ENCODE assay signal across 9 mouse cellular contexts in genomic region chr2:32740916-32741272, GRCm38 (mm10). TPM values are rescaled to one million over a fixed set of nuclear protein-coding genes. Genes with fewer than 3 reads are reported as not detected.
DNase-seq lines count a peak whose midpoint lies in the region; ATAC-seq and TF ChIP-seq lines count a peak whose summit lies in the region.
"Had no signal": no experiment of that assay in that cellular context is flagged by ENCODE, and none has a peak within 500 bp of the region (broad histone marks: within the 10 kb centered on the region; RNA-seq: fewer than 3 reads in every experiment).

TSS of gene 6330409D20Rik (minus strand) at chr2:32741016.

- peak within 1 kb of the TSS; percentile 59 for H3K4me2 ChIP-seq in liver, embryonic 15.5 days

- no peak for TF ChIP-seq POLR2A in heart, adult 2 months (IDR thresholded peaks at IDR 0.05; ENCODE audit: insufficient read depth, low read depth, low read length)
- no peak for TF ChIP-seq POLR2A in testis, adult 2 months (IDR thresholded peaks at IDR 0.05; ENCODE audit: control insufficient read depth, low read depth, low read length)

- H3K79me2 ChIP-seq in heart, adult 2 months (replicated peaks; ENCODE audit: control insufficient read depth, insufficient read depth, low read length) = peaks cover 5% of the 10 kb centered on the region

- peak within 1 kb of the TSS; percentile 38 for H3K27ac ChIP-seq in heart, adult 2 months
- no peak within 1 kb of the TSS for H3K27ac ChIP-seq in testis, adult 2 months (ENCODE audit: control insufficient read depth, insufficient read depth, low read depth, low read length)
- no peak within 1 kb of the TSS for H3K27ac ChIP-seq in liver, embryonic 15.5 days (replicated peaks)

- intact Hi-C loops in heart, adult 2 months (cut with DNase I) = loop anchor here (2.0 kb wide), 1 partner anchor 14 kb away; no protein-coding TSS in a partner anchor
- intact Hi-C loops in heart, postnatal 14 days (cut with DNase I) = no loop called here

- no peak for TF ChIP-seq EP300 in heart, adult 2 months (IDR thresholded peaks at IDR 0.05; ENCODE audit: insufficient read depth, low read depth, low read length)

- peaks cover 6% of the 10 kb centered on the region; the same call in 1 of the 2 replicates for H3K36me3 ChIP-seq in heart, adult 2 months (ENCODE audit: control insufficient read depth, insufficient read depth, low read length)
- H3K36me3 ChIP-seq in testis, adult 2 months (ENCODE audit: control insufficient read depth, insufficient read depth, low read length) = no peaks in the 10 kb centered on the region
- H3K36me3 ChIP-seq in liver, embryonic 15.5 days (replicated peaks) = 0 out of 2 replicates have a peak, but pooled peaks cover 2% of the 10 kb centered on the region

- peaks cover 7% of the 10 kb centered on the region for H3K4me1 ChIP-seq in heart, adult 2 months (ENCODE audit: control insufficient read depth, insufficient read depth, low read length)
- H3K4me1 ChIP-seq in testis, adult 2 months (ENCODE audit: control insufficient read depth, insufficient read depth, low read length) = peaks cover 16% of the 10 kb centered on the region
- H3K4me1 ChIP-seq in liver, embryonic 15.5 days (replicated peaks) = peaks cover 15% of the 10 kb centered on the region

- peaks cover 2% of the 10 kb centered on the region; the same call in 1 of the 2 replicates for H3K27me3 ChIP-seq in heart, adult 2 months (ENCODE audit: control insufficient read depth, insufficient read depth, low read length)
- H3K27me3 ChIP-seq in testis, adult 2 months (ENCODE audit: control insufficient read depth, insufficient read depth, low read length) = no peaks in the 10 kb centered on the region
- peaks cover 21% of the 10 kb centered on the region for H3K27me3 ChIP-seq in liver, embryonic 15.5 days

- 24% methylated on average over 11 of the region's 11 CpGs for WGBS in heart, adult 2 months
- WGBS in liver, embryonic 15.5 days (ENCODE audit: insufficient replicate concordance) = 29% methylated on average over 11 of the region's 11 CpGs

- no peaks in the 10 kb centered on the region for H3K9me3 ChIP-seq in liver, embryonic 15.5 days (replicated peaks)

- no peak for ATAC-seq in liver, embryonic 15.5 days (ENCODE audit: insufficient read depth)
- no peak for ATAC-seq in monocyte, adult 5-6 weeks (replicated peaks; ENCODE audit: insufficient number of reproducible peaks, low FRiP score, low TSS enrichment, poor library complexity, severe bottlenecking)

- no peak for TF ChIP-seq CTCF in heart, adult 2 months (IDR thresholded peaks at IDR 0.05)
- TF ChIP-seq CTCF in testis, adult 2 months (IDR thresholded peaks at IDR 0.05; ENCODE audit: control insufficient read depth, insufficient read depth, insufficient replicate concordance, low read depth, low read length) = no peak

- H3K4me3 ChIP-seq in heart, adult 2 months = peak within 1 kb of the TSS; percentile 46
- H3K4me3 ChIP-seq in testis, adult 2 months (ENCODE audit: control insufficient read depth, low read depth, low read length) = peak within 1 kb of the TSS; percentile 52
- peak within 1 kb of the TSS; percentile 23; the same call in 1 of the 2 replicates for H3K4me3 ChIP-seq in liver, embryonic 15.5 days (replicated peaks)

- no peak for DNase-seq in heart, adult 2 months
- no peak for DNase-seq in heart, postnatal 14 days
- no peak for DNase-seq in testis, postnatal 14 days (ENCODE audit: low spot score)
- no peak for DNase-seq in cerebellum, postnatal 25 days
- no peak for DNase-seq in ovary, postnatal 10 days (ENCODE audit: low spot score)
- DNase-seq: adrenal gland, adult 8-10 months had no signal

- H3K9ac ChIP-seq in heart, adult 2 months (ENCODE audit: low read depth, low read length) = peak within 1 kb of the TSS; percentile 52
- no peak within 1 kb of the TSS for H3K9ac ChIP-seq in liver, embryonic 15.5 days

RNA-seq across cellular contexts. Expression of gene 6330409D20Rik, which starts in this region (rescaled TPM):
- not detected for total RNA-seq in heart, adult 2 months (2021)
- polyA plus RNA-seq in heart, adult 2 months (2012; rRNA removed) = not detected in 2 replicates
- not detected for total RNA-seq in heart, postnatal 14 days (2021)
- 0.10 and 0.16 TPM in 2 replicates for polyA plus RNA-seq in testis, adult 2 months (2012; rRNA removed)
- not detected in 2 replicates for polyA plus RNA-seq in liver, embryonic 15.5 days (2015; fragmentation: Nextera tagmentation; extraction: Ambion mirVana)
- total RNA-seq in monocyte, adult 5-6 weeks (2017) = not detected in 3 replicates
- total RNA-seq: adrenal gland, adult 8-10 months had no signal
